Mouse (Mus musculus): ENCODE data around the gene Bhlhe41. TPM values are rescaled to one million over a fixed set of nuclear protein-coding genes. Genes with fewer than 3 reads are reported as not detected.

Bhlhe41 gene
- polyA plus RNA-seq, 1 experiment from 2014 or later = 1.1 TPM

GRCm38 (mm10) chr6:145819151-145819550 is 46.2 kb downstream of the Bhlhe41 start:
- no peak for TF ChIP-seq CTCF (IDR thresholded peaks at IDR 0.05; ENCODE audit: low read depth)
- H3K9ac ChIP-seq (ENCODE audit: low read depth, low read length) = no peak overlapping the region
- H3K9me3 ChIP-seq (replicated peaks; ENCODE audit: low read length) = no peaks in the 10 kb centered on the region
- 91% methylated on average over 9 of the region's 9 CpGs for WGBS
- H3K36me3 ChIP-seq (ENCODE audit: insufficient read depth, low read length) = peaks cover 7% of the 10 kb centered on the region
- no peaks in the 10 kb centered on the region for H3K27me3 ChIP-seq (ENCODE audit: insufficient read depth, low read length)
- no peak overlapping the region for H3K27ac ChIP-seq
- H3K4me1 ChIP-seq (replicated peaks; ENCODE audit: insufficient read depth, low read length) = no peaks in the 10 kb centered on the region
- no peak overlapping the region for H3K4me2 ChIP-seq (ENCODE audit: low read length)
- DNase-seq (ENCODE audit: low spot score) (no peak), ATAC-seq (replicated peaks; ENCODE audit: low FRiP score, low read depth) (no peak)
- no peak overlapping the region for H3K4me3 ChIP-seq (replicated peaks; ENCODE audit: low read depth, low read length)

GRCm38 (mm10) chr6:145815200-145815599 is 50.2 kb downstream of the Bhlhe41 start:
- no peaks in the 10 kb centered on the region for H3K4me1 ChIP-seq (replicated peaks; ENCODE audit: insufficient read depth, low read length)
- H3K4me2 ChIP-seq (ENCODE audit: low read length) = peak overlapping the region; percentile 28
- peak; percentile 61 for TF ChIP-seq CTCF (IDR thresholded peaks at IDR 0.05; ENCODE audit: low read depth)
- DNase-seq (ENCODE audit: low spot score) = peak; percentile 68
- WGBS = 38% methylated on average over 15 of the region's 15 CpGs
- H3K27ac ChIP-seq = peak overlapping the region; percentile 5; the same call in 1 of the 2 replicates
- no peak overlapping the region for H3K4me3 ChIP-seq (replicated peaks; ENCODE audit: low read depth, low read length)
- H3K36me3 ChIP-seq (ENCODE audit: insufficient read depth, low read length) = peaks cover 13% of the 10 kb centered on the region
- H3K27me3 ChIP-seq (ENCODE audit: insufficient read depth, low read length) = no peaks in the 10 kb centered on the region
- 0 out of 2 replicates have a peak, but pooled peaks have one; percentile 21 for ATAC-seq (replicated peaks; ENCODE audit: low FRiP score, low read depth)
- H3K9me3 ChIP-seq (replicated peaks; ENCODE audit: low read length) = no peaks in the 10 kb centered on the region
- 0 out of 2 replicates have a peak overlapping the region, but pooled peaks have one; percentile 24 for H3K9ac ChIP-seq (ENCODE audit: low read depth, low read length)

GRCm38 (mm10) chr6:145811174-145811573 is 54.2 kb downstream of the Bhlhe41 start:
- H3K9ac ChIP-seq (ENCODE audit: low read depth, low read length) = no peak overlapping the region
- no peaks in the 10 kb centered on the region for H3K9me3 ChIP-seq (replicated peaks; ENCODE audit: low read length)
- no peak overlapping the region for H3K4me3 ChIP-seq (replicated peaks; ENCODE audit: low read depth, low read length)
- no peaks in the 10 kb centered on the region; the same call in 1 of the 2 replicates for H3K4me1 ChIP-seq (replicated peaks; ENCODE audit: insufficient read depth, low read length)
- H3K36me3 ChIP-seq (ENCODE audit: insufficient read depth, low read length) = 0 out of 2 replicates have a peak, but pooled peaks cover 9% of the 10 kb centered on the region
- no peaks in the 10 kb centered on the region for H3K27me3 ChIP-seq (ENCODE audit: insufficient read depth, low read length)
- no peak overlapping the region for H3K27ac ChIP-seq
- no peak for TF ChIP-seq CTCF (IDR thresholded peaks at IDR 0.05; ENCODE audit: low read depth)
- no peak for DNase-seq (ENCODE audit: low spot score)
- 70% methylated on average over 1 of the region's 1 CpGs for WGBS
- no peak overlapping the region for H3K4me2 ChIP-seq (ENCODE audit: low read length)
- ATAC-seq (replicated peaks; ENCODE audit: low FRiP score, low read depth) = no peak

GRCm38 (mm10) chr6:145810015-145810414 is 55.3 kb downstream of the Bhlhe41 start:
- no peak overlapping the region for H3K9ac ChIP-seq (ENCODE audit: low read depth, low read length)
- H3K36me3 ChIP-seq (ENCODE audit: insufficient read depth, low read length) = 0 out of 2 replicates have a peak, but pooled peaks cover 9% of the 10 kb centered on the region
- no peaks in the 10 kb centered on the region for H3K27me3 ChIP-seq (ENCODE audit: insufficient read depth, low read length)
- H3K4me2 ChIP-seq (ENCODE audit: low read length) = no peak overlapping the region
- TF ChIP-seq CTCF (IDR thresholded peaks at IDR 0.05; ENCODE audit: low read depth) = no peak
- no peaks in the 10 kb centered on the region for H3K9me3 ChIP-seq (replicated peaks; ENCODE audit: low read length)
- H3K4me3 ChIP-seq (replicated peaks; ENCODE audit: low read depth, low read length) = no peak overlapping the region
- DNase-seq (ENCODE audit: low spot score) (no peak), ATAC-seq (replicated peaks; ENCODE audit: low FRiP score, low read depth) (no peak)
- WGBS = 92% methylated on average over 6 of the region's 6 CpGs
- H3K27ac ChIP-seq = no peak overlapping the region
- no peaks in the 10 kb centered on the region; the same call in 1 of the 2 replicates for H3K4me1 ChIP-seq (replicated peaks; ENCODE audit: insufficient read depth, low read length)

GRCm38 (mm10) chr6:145809566-145809965 is 55.8 kb downstream of the Bhlhe41 start:
- Histone ChIP-seq H3K4me1 (replicated peaks; ENCODE audit: insufficient read depth, low read length) (no peaks in the 10 kb centered on the region; the same call in 1 of the 2 replicates), H3K4me3 (replicated peaks; ENCODE audit: low read depth, low read length) (no peak overlapping the region), H3K36me3 (ENCODE audit: insufficient read depth, low read length) (0 out of 2 replicates have a peak, but pooled peaks cover 9% of the 10 kb centered on the region), H3K27ac (no peak overlapping the region), H3K4me2 (ENCODE audit: low read length) (no peak overlapping the region), H3K9me3 (replicated peaks; ENCODE audit: low read length) (no peaks in the 10 kb centered on the region), H3K9ac (ENCODE audit: low read depth, low read length) (no peak overlapping the region), H3K27me3 (ENCODE audit: insufficient read depth, low read length) (no peaks in the 10 kb centered on the region)
- DNase-seq (ENCODE audit: low spot score) = no peak
- ATAC-seq (replicated peaks; ENCODE audit: low FRiP score, low read depth) = peak; percentile 36; the same call in 1 of the 2 replicates
- TF ChIP-seq CTCF (IDR thresholded peaks at IDR 0.05; ENCODE audit: low read depth) = no peak
- WGBS = 79% methylated on average over 7 of the region's 7 CpGs

Other genes with a start within 250 kb of the Bhlhe41 start
- gene Tuba3b, start 249.8 kb downstream of the Bhlhe41 start, polyA plus RNA-seq (2015; fragmentation: Nextera tagmentation; extraction: Ambion mirVana) = not detected in 2 replicates
- 10.3 and 11.0 TPM in 2 replicates for gene Rassf8, start 118.8 kb downstream of the Bhlhe41 start, polyA plus RNA-seq (2015; fragmentation: Nextera tagmentation; extraction: Ambion mirVana)
- gene Sspn, start 66.1 kb upstream of the Bhlhe41 start, polyA plus RNA-seq (2015; fragmentation: Nextera tagmentation; extraction: Ambion mirVana) = 9.8 and 10.1 TPM in 2 replicates